Mouse (Mus musculus): ENCODE measurements around the gene Tet3.

Gene Tet3

GRCm38 (mm10) chr6:83478217-83478616 is 19.3 kb upstream of the Tet3 start:
- no peak for DNase-seq (ENCODE audit: low spot score in 2 of 2)

- DNase-seq (ENCODE audit: low spot score in 2 of 2), result no peak
Observed at GRCm38 (mm10) chr6:83475431-83475830, 16.5 kb upstream of the Tet3 start.

- DNase-seq (ENCODE audit: low spot score in 2 of 2), result no peak
Observed at GRCm38 (mm10) chr6:83473240-83473639, 14.4 kb upstream of the Tet3 start.

GRCm38 (mm10) chr6:83471739-83472138 is 12.9 kb upstream of the Tet3 start:
- DNase-seq (ENCODE audit: low spot score in 2 of 2), result no peak

GRCm38 (mm10) chr6:83464011-83464410 is 5.1 kb upstream of the Tet3 start:
- DNase-seq (ENCODE audit: low spot score in 2 of 2), result no peak

GRCm38 (mm10) chr6:83456984-83457810 is 1.7 kb downstream of the Tet3 start:
- peak; percentile 69 to 72 for DNase-seq (ENCODE audit: low spot score in 2 of 2)

GRCm38 (mm10) chr6:83456131-83456983 is 2.5 kb downstream of the Tet3 start:
- peak; percentile 78 to 80 for DNase-seq (ENCODE audit: low spot score in 2 of 2)

- DNase-seq (ENCODE audit: low spot score in 2 of 2), result no peak
Observed at GRCm38 (mm10) chr6:83455328-83456130, 3.4 kb downstream of the Tet3 start.

GRCm38 (mm10) chr6:83453706-83454105 is 5.2 kb downstream of the Tet3 start:
- no peak for DNase-seq (ENCODE audit: low spot score in 2 of 2)

- DNase-seq (ENCODE audit: low spot score in 2 of 2), result no peak
Observed at GRCm38 (mm10) chr6:83450451-83451303, 8.2 kb downstream of the Tet3 start.

- DNase-seq (ENCODE audit: low spot score in 2 of 2), result no peak
Observed at GRCm38 (mm10) chr6:83449440-83449839, 9.4 kb downstream of the Tet3 start.

GRCm38 (mm10) chr6:83448911-83449310 is 10.0 kb downstream of the Tet3 start:
- DNase-seq (ENCODE audit: low spot score in 2 of 2), result no peak

GRCm38 (mm10) chr6:83447031-83447430 is 11.9 kb downstream of the Tet3 start:
- DNase-seq (ENCODE audit: low spot score in 2 of 2), result no peak

GRCm38 (mm10) chr6:83445796-83446195 is 13.1 kb downstream of the Tet3 start:
- no peak for DNase-seq (ENCODE audit: low spot score in 2 of 2)

GRCm38 (mm10) chr6:83443441-83444340 is 15.2 kb downstream of the Tet3 start:
- peak; percentile 80 to 82 for DNase-seq (ENCODE audit: low spot score in 2 of 2)

GRCm38 (mm10) chr6:83442639-83443038 is 16.2 kb downstream of the Tet3 start:
- DNase-seq (ENCODE audit: low spot score in 2 of 2), result no peak

GRCm38 (mm10) chr6:83441259-83442061 is 17.4 kb downstream of the Tet3 start:
- peak; percentile 89 to 92 for DNase-seq (ENCODE audit: low spot score in 2 of 2)

- peak; percentile 61 to 70 for DNase-seq (ENCODE audit: low spot score in 2 of 2)
Observed at GRCm38 (mm10) chr6:83440510-83441258, 18.2 kb downstream of the Tet3 start.

Data from urinary bladder, postnatal 4 days (tissue).